Mouse (Mus musculus) E14TG2a.4 (cell line): ENCODE measurements around the gene Nelfcd.

Experiments used
- H3K27me3 ChIP-seq: 2 replicates; pipeline ENCODE4 v1.6.1; 2014; ENCODE audit warnings: low read length, control low read depth; ENCODE audit not compliant: insufficient read depth
- H3K36me3 ChIP-seq: 2 replicates; pipeline ENCODE4 v1.6.1; 2014; ENCODE audit warnings: low read length, control low read depth; ENCODE audit not compliant: insufficient read depth
- H3K4me1 ChIP-seq: replicated peaks from 2 replicates; pipeline ENCODE4 v1.6.1; 2014; ENCODE audit warnings: low read depth, low read length, control low read depth
- H3K4me3 ChIP-seq: replicated peaks from 2 replicates; pipeline ENCODE4 v1.5.1; 2014; ENCODE audit warnings: mild to moderate bottlenecking, low read length
- H3K9me3 ChIP-seq: 2 replicates; pipeline ENCODE4 v1.6.1; 2014; ENCODE audit warnings: low read length, control low read depth
- CTCF ChIP-seq: conservative IDR thresholded peaks from 2 replicates; pipeline ENCODE4 v1.5.1; 2014; ENCODE audit warnings: low read length
- NANOG ChIP-seq: IDR thresholded peaks from 2 replicates; pipeline ENCODE4 v1.6.1; 2014; ENCODE audit warnings: borderline replicate concordance, low read length, mixed read lengths
- POU5F1 ChIP-seq: IDR thresholded peaks from 2 replicates; pipeline ENCODE4 v1.6.1; 2014; ENCODE audit warnings: low read length, borderline replicate concordance

The Nelfcd gene

GRCm38 (mm10) chr2:174415731-174416310, at the start of gene Nelfcd:
Nelfcd (plus strand) TSS chr2:174415804.
- Histone ChIP-seq H3K9me3 (no peaks in the 10 kb centered on the region), H3K36me3 (peaks cover 28% of the 10 kb centered on the region), H3K4me3 (peak within 1 kb of the TSS; percentile 97), H3K27me3 (no peaks in the 10 kb centered on the region), H3K4me1 (peaks cover 11% of the 10 kb centered on the region)
- no peak for TF ChIP-seq CTCF
- no peak for TF ChIP-seq NANOG
- TF ChIP-seq POU5F1: no peak

GRCm38 (mm10) chr2:174366571-174366970, 49.0 kb upstream of the Nelfcd start:
- TF ChIP-seq NANOG (no peak), CTCF (no peak), POU5F1 (no peak)
- Histone ChIP-seq H3K9me3 (no peaks in the 10 kb centered on the region), H3K36me3 (no peaks in the 10 kb centered on the region), H3K4me1 (no peaks in the 10 kb centered on the region), H3K4me3 (no peak overlapping the region), H3K27me3 (peaks cover 7% of the 10 kb centered on the region; the same call in 1 of the 2 replicates)

DNA sequence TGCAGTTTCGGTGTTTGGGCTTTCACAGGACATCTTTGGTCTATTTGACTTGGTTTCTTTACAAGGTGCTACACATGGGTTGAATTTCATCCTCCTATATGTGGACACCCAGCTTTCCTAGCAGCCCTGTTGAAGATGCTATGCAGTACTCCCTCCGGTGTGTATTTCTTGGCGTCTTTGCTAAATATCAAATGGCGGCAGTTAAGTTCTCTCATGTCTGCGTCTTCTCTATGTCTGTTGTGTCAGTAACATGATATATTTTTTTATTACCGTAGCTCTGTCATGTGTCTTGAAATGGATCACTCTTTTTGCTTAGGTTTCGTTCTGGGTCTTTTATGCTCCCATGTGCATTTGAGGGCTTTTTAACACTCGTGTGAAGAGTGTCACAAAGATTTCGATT, 34.6 kb upstream of the Nelfcd start:
- H3K9me3 ChIP-seq: no peaks in the 10 kb centered on the region
- no peaks in the 10 kb centered on the region for H3K4me1 ChIP-seq
- no peak overlapping the region for H3K4me3 ChIP-seq
- no peaks in the 10 kb centered on the region for H3K27me3 ChIP-seq
- TF ChIP-seq POU5F1: no peak
- TF ChIP-seq NANOG: no peak
- TF ChIP-seq CTCF: no peak
- no peaks in the 10 kb centered on the region for H3K36me3 ChIP-seq

- TF ChIP-seq POU5F1: no peak
- no peak for TF ChIP-seq CTCF
- TF ChIP-seq NANOG: no peak
- H3K27me3 ChIP-seq: 0 out of 2 replicates have a peak, but pooled peaks cover 6% of the 10 kb centered on the region
- H3K9me3 ChIP-seq: peaks cover 5% of the 10 kb centered on the region
- H3K36me3 ChIP-seq: no peaks in the 10 kb centered on the region
- no peak overlapping the region for H3K4me3 ChIP-seq
- H3K4me1 ChIP-seq: no peaks in the 10 kb centered on the region
Observed at GRCm38 (mm10) chr2:174391936-174392335, 23.7 kb upstream of the Nelfcd start.

GRCm38 (mm10) chr2:174392554-174392953, 23.1 kb upstream of the Nelfcd start:
- no peak for TF ChIP-seq CTCF
- TF ChIP-seq NANOG: no peak
- TF ChIP-seq POU5F1: no peak
- Histone ChIP-seq H3K4me1 (no peaks in the 10 kb centered on the region), H3K36me3 (no peaks in the 10 kb centered on the region), H3K4me3 (no peak overlapping the region), H3K9me3 (peaks cover 5% of the 10 kb centered on the region), H3K27me3 (0 out of 2 replicates have a peak, but pooled peaks cover 6% of the 10 kb centered on the region)

DNA sequence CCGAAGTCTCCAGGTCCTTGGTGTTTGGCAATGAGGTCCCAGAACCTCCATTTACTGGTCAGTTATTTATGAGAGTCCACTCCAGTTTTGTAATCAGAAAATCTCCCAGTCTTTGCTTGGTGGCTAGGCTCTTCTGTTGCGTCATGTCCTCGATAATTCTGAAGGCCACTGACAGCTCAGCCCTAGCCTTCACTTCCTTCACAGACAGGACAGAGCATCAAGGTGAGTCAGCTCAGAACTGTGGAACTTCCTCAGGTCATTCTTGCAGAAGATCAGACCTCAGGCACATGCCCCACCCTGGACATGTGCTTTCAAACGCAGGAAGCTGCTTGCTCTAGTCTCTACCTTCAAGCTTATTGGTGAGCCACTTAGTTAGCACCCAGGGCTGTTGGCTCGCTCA, 22.2 kb upstream of the Nelfcd start:
- TF ChIP-seq NANOG (no peak), POU5F1 (no peak), CTCF (no peak)
- H3K36me3 ChIP-seq: no peaks in the 10 kb centered on the region

DNA sequence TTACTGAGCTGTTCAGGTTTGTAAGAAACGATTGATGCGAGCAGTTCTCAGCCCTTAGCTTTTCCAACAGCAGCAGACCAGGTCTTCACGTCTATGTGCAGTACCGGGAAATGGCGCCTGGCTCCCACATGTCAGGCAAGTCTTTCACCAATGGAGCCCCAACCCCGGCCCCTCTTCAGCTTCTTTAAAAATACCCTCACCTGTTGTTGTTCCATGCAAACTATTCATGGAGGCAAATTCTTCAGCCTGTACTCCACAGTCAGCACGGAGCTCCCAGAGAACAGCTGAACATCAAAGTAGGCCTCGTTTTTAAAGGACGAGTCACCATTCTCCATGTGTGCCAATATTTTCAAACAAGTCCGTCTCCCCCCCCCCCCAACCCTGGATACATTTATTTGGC, 19.0 kb upstream of the Nelfcd start:
- H3K27me3 ChIP-seq: 0 out of 2 replicates have a peak, but pooled peaks cover 6% of the 10 kb centered on the region
- no peak overlapping the region for H3K4me3 ChIP-seq
- TF ChIP-seq POU5F1 (no peak), CTCF (no peak), NANOG (no peak)
- peaks cover 5% of the 10 kb centered on the region for H3K9me3 ChIP-seq
- no peaks in the 10 kb centered on the region for H3K36me3 ChIP-seq
- no peaks in the 10 kb centered on the region for H3K4me1 ChIP-seq

More for the DNA sequence above, 22.2 kb upstream of the Nelfcd start:
- 0 out of 2 replicates have a peak, but pooled peaks cover 6% of the 10 kb centered on the region for H3K27me3 ChIP-seq
- H3K4me1 ChIP-seq: no peaks in the 10 kb centered on the region
- peaks cover 5% of the 10 kb centered on the region for H3K9me3 ChIP-seq
- no peak overlapping the region for H3K4me3 ChIP-seq

DNA sequence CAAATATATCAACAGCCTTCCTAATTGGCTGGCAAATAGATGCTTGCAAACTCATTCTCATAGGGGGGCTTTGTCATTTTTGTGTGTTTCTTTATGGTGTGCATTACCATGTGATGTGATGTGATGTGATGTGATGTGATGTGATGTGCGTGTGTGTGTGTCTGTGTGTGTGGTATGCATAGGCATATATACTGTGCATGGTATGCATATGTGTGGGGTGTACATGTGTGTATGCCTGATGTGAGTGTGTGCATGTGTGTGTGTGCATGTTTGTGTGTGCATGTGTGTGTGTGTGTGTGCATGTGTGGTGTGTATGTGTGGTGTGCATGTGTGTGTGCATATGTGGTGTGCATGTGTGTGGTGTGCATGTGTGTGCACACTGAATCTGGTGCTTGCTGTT, 18.5 kb upstream of the Nelfcd start:
- TF ChIP-seq POU5F1: no peak
- no peak for TF ChIP-seq CTCF
- no peak for TF ChIP-seq NANOG

More for the DNA sequence above, 18.5 kb upstream of the Nelfcd start:
- Histone ChIP-seq H3K4me1 (no peaks in the 10 kb centered on the region), H3K27me3 (0 out of 2 replicates have a peak, but pooled peaks cover 4% of the 10 kb centered on the region), H3K9me3 (peaks cover 3% of the 10 kb centered on the region), H3K4me3 (no peak overlapping the region), H3K36me3 (no peaks in the 10 kb centered on the region)
